Mouse (Mus musculus): ENCODE data around the gene Spata31d1a. TPM values are rescaled to one million over a fixed set of nuclear protein-coding genes. Genes with fewer than 3 reads are reported as not detected.
A peak's percentile ranks its signal among the peaks of the same experiment; 100 is the strongest.
"Not testable (repeated sequence)": the region's sequence is repeated elsewhere in the genome, so short reads cannot be mapped to it uniquely, and the experiment has no call there.

Spata31d1a gene
- polyA plus RNA-seq, 1 experiment from 2014 or later, result 0.15 TPM

- no peaks in the 10 kb centered on the region for H3K27me3 ChIP-seq (ENCODE audit: insufficient read depth, low read length)
- H3K9ac ChIP-seq (replicated peaks), result no peak overlapping the region
- no peak overlapping the region for H3K27ac ChIP-seq (ENCODE audit: low read depth)
- ATAC-seq, result no peak
- H3K4me1 ChIP-seq (ENCODE audit: insufficient read depth), result peaks cover 16% of the 10 kb centered on the region
- peak; percentile 53 for DNase-seq
- TF ChIP-seq EP300 (IDR thresholded peaks at IDR 0.05; ENCODE audit: low read depth) (no peak), CTCF (IDR thresholded peaks at IDR 0.05; ENCODE audit: low read depth) (peak; percentile 70)
- no peak overlapping the region for H3K4me3 ChIP-seq (ENCODE audit: low read depth, low read length)
- no peak overlapping the region for H3K4me2 ChIP-seq (ENCODE audit: low read depth, low read length)
- 50% methylated on average over 10 of the region's 10 CpGs for WGBS (ENCODE audit: insufficient replicate concordance)
- no peaks in the 10 kb centered on the region for H3K36me3 ChIP-seq (replicated peaks; ENCODE audit: insufficient read depth, low read length)
- no peaks in the 10 kb centered on the region for H3K9me3 ChIP-seq (ENCODE audit: low read length)
Observed at GRCm38 (mm10) chr13:59741697-59742096, 31.6 kb upstream of the Spata31d1a start.

- Histone ChIP-seq H3K27me3 (ENCODE audit: insufficient read depth, low read length) (no peaks in the 10 kb centered on the region), H3K36me3 (replicated peaks; ENCODE audit: insufficient read depth, low read length) (no peaks in the 10 kb centered on the region), H3K9me3 (ENCODE audit: low read length) (no peaks in the 10 kb centered on the region), H3K4me3 (ENCODE audit: low read depth, low read length) (no peak overlapping the region), H3K27ac (ENCODE audit: low read depth) (no peak overlapping the region), H3K4me2 (ENCODE audit: low read depth, low read length) (no peak overlapping the region), H3K9ac (replicated peaks) (no peak overlapping the region), H3K4me1 (ENCODE audit: insufficient read depth) (peaks cover 16% of the 10 kb centered on the region)
- no peak for TF ChIP-seq EP300 (IDR thresholded peaks at IDR 0.05; ENCODE audit: low read depth)
- no peak for TF ChIP-seq CTCF (IDR thresholded peaks at IDR 0.05; ENCODE audit: low read depth)
- no peak for ATAC-seq
- DNase-seq, result no peak
- WGBS (ENCODE audit: insufficient replicate concordance), result 74% methylated on average over 11 of the region's 11 CpGs
Observed at GRCm38 (mm10) chr13:59741096-59741495, 31.0 kb upstream of the Spata31d1a start.

GRCm38 (mm10) chr13:59739397-59739796 lies 29.3 kb upstream of the Spata31d1a start:
- no peaks in the 10 kb centered on the region for H3K27me3 ChIP-seq (ENCODE audit: insufficient read depth, low read length)
- peaks cover 24% of the 10 kb centered on the region for H3K4me1 ChIP-seq (ENCODE audit: insufficient read depth)
- H3K4me2 ChIP-seq (ENCODE audit: low read depth, low read length), result peak overlapping the region; percentile 54; the same call in 1 of the 2 replicates
- H3K27ac ChIP-seq (ENCODE audit: low read depth), result peak overlapping the region; percentile 92
- H3K9me3 ChIP-seq (ENCODE audit: low read length), result no peaks in the 10 kb centered on the region
- DNase-seq (peak; percentile 56), ATAC-seq (peak; percentile 80)
- H3K9ac ChIP-seq (replicated peaks), result no peak overlapping the region
- no peak overlapping the region for H3K4me3 ChIP-seq (ENCODE audit: low read depth, low read length)
- TF ChIP-seq EP300 (IDR thresholded peaks at IDR 0.05; ENCODE audit: low read depth) (peak; percentile 98), CTCF (IDR thresholded peaks at IDR 0.05; ENCODE audit: low read depth) (no peak)
- no peaks in the 10 kb centered on the region for H3K36me3 ChIP-seq (replicated peaks; ENCODE audit: insufficient read depth, low read length)
- 63% methylated on average over 4 of the region's 4 CpGs for WGBS (ENCODE audit: insufficient replicate concordance)

- peak; percentile 88 for ATAC-seq
- peak overlapping the region; percentile 92 for H3K27ac ChIP-seq (ENCODE audit: low read depth)
- no peaks in the 10 kb centered on the region for H3K9me3 ChIP-seq (ENCODE audit: low read length)
- peak; percentile 46 for DNase-seq
- H3K27me3 ChIP-seq (ENCODE audit: insufficient read depth, low read length), result no peaks in the 10 kb centered on the region
- H3K36me3 ChIP-seq (replicated peaks; ENCODE audit: insufficient read depth, low read length), result no peaks in the 10 kb centered on the region
- H3K4me1 ChIP-seq (ENCODE audit: insufficient read depth), result peaks cover 28% of the 10 kb centered on the region
- WGBS (ENCODE audit: insufficient replicate concordance), result 63% methylated on average over 2 of the region's 2 CpGs
- TF ChIP-seq EP300 (IDR thresholded peaks at IDR 0.05; ENCODE audit: low read depth) (peak; percentile 93), CTCF (IDR thresholded peaks at IDR 0.05; ENCODE audit: low read depth) (no peak)
- peak overlapping the region; percentile 54 for H3K4me2 ChIP-seq (ENCODE audit: low read depth, low read length)
- H3K4me3 ChIP-seq (ENCODE audit: low read depth, low read length), result no peak overlapping the region
- peak overlapping the region; percentile 53 for H3K9ac ChIP-seq (replicated peaks)
Observed at GRCm38 (mm10) chr13:59738455-59738854, 28.3 kb upstream of the Spata31d1a start.

- peak; percentile 56 for DNase-seq
- TF ChIP-seq EP300 (IDR thresholded peaks at IDR 0.05; ENCODE audit: low read depth) (no peak), CTCF (IDR thresholded peaks at IDR 0.05; ENCODE audit: low read depth) (peak; percentile 58)
- ATAC-seq, result no peak
- Histone ChIP-seq H3K9me3 (ENCODE audit: low read length) (no peaks in the 10 kb centered on the region), H3K4me2 (ENCODE audit: low read depth, low read length) (no peak overlapping the region), H3K27ac (ENCODE audit: low read depth) (no peak overlapping the region), H3K27me3 (ENCODE audit: insufficient read depth, low read length) (no peaks in the 10 kb centered on the region), H3K4me1 (ENCODE audit: insufficient read depth) (peaks cover 28% of the 10 kb centered on the region), H3K9ac (replicated peaks) (no peak overlapping the region), H3K4me3 (ENCODE audit: low read depth, low read length) (no peak overlapping the region), H3K36me3 (replicated peaks; ENCODE audit: insufficient read depth, low read length) (no peaks in the 10 kb centered on the region)
- WGBS (ENCODE audit: insufficient replicate concordance), result 28% methylated on average over 3 of the region's 3 CpGs
Observed at GRCm38 (mm10) chr13:59735190-59735589, 25.1 kb upstream of the Spata31d1a start.

- peaks cover 24% of the 10 kb centered on the region for H3K4me1 ChIP-seq (ENCODE audit: insufficient read depth)
Observed at GRCm38 (mm10) chr13:59734347-59734746, 24.2 kb upstream of the Spata31d1a start.

GRCm38 (mm10) chr13:59733936-59734335 lies 23.8 kb upstream of the Spata31d1a start:
- no peak overlapping the region for H3K27ac ChIP-seq (ENCODE audit: low read depth)
- no peak overlapping the region for H3K4me2 ChIP-seq (ENCODE audit: low read depth, low read length)
- H3K9me3 ChIP-seq (ENCODE audit: low read length), result no peaks in the 10 kb centered on the region

More at GRCm38 (mm10) chr13:59734347-59734746, 24.2 kb upstream of the Spata31d1a start:
- WGBS (ENCODE audit: insufficient replicate concordance), result 12% methylated on average over 6 of the region's 6 CpGs
- H3K4me3 ChIP-seq (ENCODE audit: low read depth, low read length); DNase-seq; H3K27ac ChIP-seq (ENCODE audit: low read depth); ATAC-seq; H3K36me3 ChIP-seq (replicated peaks; ENCODE audit: insufficient read depth, low read length); H3K4me2 ChIP-seq (ENCODE audit: low read depth, low read length); H3K9me3 ChIP-seq (ENCODE audit: low read length); H3K27me3 ChIP-seq (ENCODE audit: insufficient read depth, low read length); H3K9ac ChIP-seq (replicated peaks): not testable (repeated sequence)

More at GRCm38 (mm10) chr13:59733936-59734335, 23.8 kb upstream of the Spata31d1a start:
- DNase-seq, result no peak
- no peak overlapping the region for H3K4me3 ChIP-seq (ENCODE audit: low read depth, low read length)
- WGBS (ENCODE audit: insufficient replicate concordance), result 82% methylated on average over 2 of the region's 4 CpGs
- TF ChIP-seq EP300 (IDR thresholded peaks at IDR 0.05; ENCODE audit: low read depth), result no peak
- TF ChIP-seq CTCF (IDR thresholded peaks at IDR 0.05; ENCODE audit: low read depth), result no peak
- no peaks in the 10 kb centered on the region for H3K36me3 ChIP-seq (replicated peaks; ENCODE audit: insufficient read depth, low read length)
- H3K9ac ChIP-seq (replicated peaks), result no peak overlapping the region
- ATAC-seq, result no peak
- peaks cover 23% of the 10 kb centered on the region for H3K4me1 ChIP-seq (ENCODE audit: insufficient read depth)
- peaks cover 3% of the 10 kb centered on the region; the same call in 1 of the 2 replicates for H3K27me3 ChIP-seq (ENCODE audit: insufficient read depth, low read length)
